Mouse (Mus musculus): Measurements from ENCODE around the gene Gm13304. TPM values are rescaled to one million over a fixed set of nuclear protein-coding genes. Genes with fewer than 3 reads are reported as not detected.
"Not testable (repeated sequence)": the region's sequence is repeated elsewhere in the genome, so short reads cannot be mapped to it uniquely, and the experiment has no call there.

Gene Gm13304
- total RNA-seq (2021) = 10 to 100 TPM; 25.6 to 29.2 TPM

- intact Hi-C loops (cut with DNase I); DNase-seq: not testable (repeated sequence)
These were observed at the start of gene Gm13304 for GRCm38 (mm10) chr4:42114517-42114916. TSS of gene Gm13304 (plus strand) at chr4:42114817.

GRCm38 (mm10) chr4:42090907-42091306, 23.7 kb upstream of the Gm13304 start, which contains the start of gene Gm3893:
TSS of gene Gm3893 (plus strand) at chr4:42091207.
- intact Hi-C loops (cut with DNase I); DNase-seq: not testable (repeated sequence)

- intact Hi-C loops (cut with DNase I); DNase-seq: not testable (repeated sequence)
These were observed 38.5 kb downstream of the Gm13304 start, which contains the start of gene Gm13306 for GRCm38 (mm10) chr4:42153136-42153535. TSS of gene Gm13306 (plus strand) at chr4:42153436.

Other genes with a start within 250 kb of the Gm13304 start
- gene Gm21541, start 211.2 kb upstream of the Gm13304 start, total RNA-seq (2021) = not detected
- 1 to 10 TPM in 1 of 2 experiments, under 1 TPM in 1; 0.47 to 1.8 TPM for gene Gm20878, start 173.2 kb upstream of the Gm13304 start, total RNA-seq (2021)
- not detected for gene Fam205a4, start 148.8 kb upstream of the Gm13304 start, total RNA-seq (2021)
- gene Gm21093, start 80.1 kb upstream of the Gm13304 start, total RNA-seq (2021) = not detected
- gene Gm3893, start 23.6 kb upstream of the Gm13304 start, total RNA-seq (2021) = not detected
- not detected for gene Gm13306, start 38.6 kb downstream of the Gm13304 start, total RNA-seq (2021)
- not detected for gene Gm13305, start 53.8 kb downstream of the Gm13304 start, total RNA-seq (2021)
- under 1 TPM in 1 of 2 experiments, not detected in 1; 0.36 TPM for gene Gm10600, start 125.8 kb downstream of the Gm13304 start, total RNA-seq (2021)
- gene Ccl21b, start 140.9 kb downstream of the Gm13304 start, total RNA-seq (2021) = not detected
- not detected for gene Gm21953, start 179.4 kb downstream of the Gm13304 start, total RNA-seq (2021)
- not detected for gene Fam205a3, start 203.5 kb downstream of the Gm13304 start, total RNA-seq (2021)